Mouse (Mus musculus) stomach, postnatal 0 days (tissue): ENCODE data around the gene Cnr2.

Experiments used
- CTCF ChIP-seq: IDR thresholded peaks from 2 replicates; pipeline ENCODE4 v1.5.1; 2016; ENCODE audit warnings: antibody characterized with exemption, low read depth, mild to moderate bottlenecking, moderate library complexity
- EP300 ChIP-seq: optimal IDR thresholded peaks from 2 replicates; pipeline ENCODE3; 2016; ENCODE audit warnings: antibody characterized with exemption

GRCm38 (mm10) chr4:135911531-135911930 is 16.3 kb downstream of the Cnr2 start:
- TF ChIP-seq CTCF (no peak), EP300 (no peak)
